Mouse (Mus musculus) small intestine, adult 2 months (tissue): ENCODE data around the gene U2af1l4.

ENCODE experiments used
- CTCF ChIP-seq: fragments of 200-500 bp; IDR thresholded peaks from 2 replicates; pipeline ENCODE4 v1.5.1; 2012; ENCODE audit warnings: low read depth, mild to moderate bottlenecking, control low read depth, inconsistent platforms, low read length, moderate library complexity, mixed read lengths; ENCODE audit not compliant: insufficient replicate concordance, insufficient read length; ENCODE audit errors: extremely low read depth
- POLR2A ChIP-seq: fragments of 200-500 bp; IDR thresholded peaks from 2 replicates; pipeline ENCODE4 v1.6.1; 2012; ENCODE audit warnings: low read depth, mild to moderate bottlenecking, control low read depth, inconsistent platforms, low read length, moderate library complexity

GRCm38 (mm10) chr7:30567555-30567954, 4.5 kb downstream of the U2af1l4 start:
- no peak for TF ChIP-seq CTCF
- no peak for TF ChIP-seq POLR2A
